Mouse (Mus musculus): ENCODE results near the gene B4galnt4.

GRCm38 (mm10) chr7:141068351-141068750 lies 7.4 kb downstream of the B4galnt4 start:
- TF ChIP-seq EP300 (IDR thresholded peaks at IDR 0.05; ENCODE audit: low read depth) (no peak), CTCF (IDR thresholded peaks at IDR 0.05; ENCODE audit: low read depth) (no peak)
